Mouse (Mus musculus) kidney, adult 8-10 months (tissue): ENCODE results near the gene Rangrf.
"Not testable (repeated sequence)": the region's sequence is repeated elsewhere in the genome, so short reads cannot be mapped to it uniquely, and the experiment has no call there.

ENCODE experiments used
- DNase-seq, 2 experiments: peaks; one replicate each; pipeline ENCODE4 v3.0.0; 2022

Gene Rangrf

DNA sequence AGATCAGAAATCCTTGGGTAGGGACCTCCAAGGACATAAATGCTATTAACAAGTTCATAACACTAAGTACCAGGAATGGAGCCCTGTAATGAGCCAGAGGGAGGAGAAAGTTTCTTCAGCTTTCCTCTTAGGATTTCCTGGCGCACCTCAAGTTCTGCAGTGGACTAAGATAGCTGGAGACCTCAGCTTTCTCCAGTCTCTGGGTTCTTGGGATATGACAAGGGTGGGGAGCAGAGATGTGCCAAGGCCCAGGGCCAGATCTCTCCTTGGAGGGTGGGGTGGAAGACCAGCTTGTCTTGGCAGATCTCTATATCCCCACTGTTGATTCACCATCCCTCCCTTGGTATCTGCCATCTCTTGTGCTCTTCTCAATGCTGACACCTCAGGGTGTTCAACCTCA, 616 bp upstream of the Rangrf start:
- no peak for DNase-seq

DNA sequence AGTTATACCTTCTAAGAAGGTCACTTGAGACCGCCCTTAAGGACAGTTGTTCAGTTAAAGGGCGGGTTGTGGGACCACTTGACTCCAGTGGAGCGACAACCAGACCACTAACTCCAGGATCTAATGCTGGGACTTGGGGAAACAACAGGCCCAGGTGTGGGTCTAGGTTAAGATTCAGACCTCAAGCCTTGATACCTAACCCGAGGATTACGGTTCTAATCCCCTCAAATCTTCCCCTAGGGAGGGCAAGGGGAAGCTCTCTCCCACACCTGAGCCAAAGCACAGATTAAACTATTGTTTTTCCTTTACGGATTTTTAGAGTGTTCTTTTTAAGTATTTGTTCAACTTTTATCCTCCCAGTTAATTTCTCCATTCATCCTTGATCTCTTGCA, 930 bp downstream of the Rangrf start:
- DNase-seq, result no peak

DNA sequence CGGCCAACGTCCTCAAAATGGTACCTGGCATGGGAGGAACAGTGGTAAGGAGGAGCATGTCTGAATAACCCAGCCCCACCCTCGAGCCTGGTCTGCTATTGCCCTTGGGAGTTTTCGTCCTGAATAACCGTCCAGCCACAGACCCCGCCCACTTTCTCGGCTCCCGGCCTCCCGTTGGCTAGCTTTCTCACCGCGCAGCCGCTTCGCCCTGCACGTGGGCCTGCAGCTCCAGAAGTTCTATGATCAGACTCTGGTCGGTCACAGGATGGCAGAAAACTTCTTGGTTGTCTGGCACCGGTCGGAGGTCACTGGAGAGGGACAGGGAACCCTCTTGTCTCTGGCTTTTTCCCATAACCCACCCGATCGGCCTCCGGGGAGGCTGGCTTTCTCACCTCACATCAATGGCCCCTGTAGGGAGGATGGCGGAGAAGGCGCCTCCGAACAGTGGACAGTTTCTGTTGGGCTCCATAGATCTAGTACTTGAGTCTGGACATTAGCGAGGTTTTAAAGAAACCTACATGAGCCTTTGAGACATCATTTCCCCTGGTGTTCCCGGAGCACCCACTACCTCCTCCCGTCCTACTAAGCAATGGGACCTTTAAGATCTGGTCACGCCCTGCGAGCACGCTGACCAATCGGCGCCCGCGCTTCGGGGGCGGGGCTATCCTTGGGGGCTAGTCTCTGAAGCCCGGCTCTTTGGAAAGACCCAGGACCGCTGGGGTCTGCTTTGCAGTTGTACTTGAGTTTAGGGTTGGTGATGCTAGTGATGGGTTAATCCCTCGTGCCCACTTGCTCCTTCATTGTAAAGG, 1.5 kb downstream of the Rangrf start:
- peak; percentile 85 to 90 for DNase-seq

DNA sequence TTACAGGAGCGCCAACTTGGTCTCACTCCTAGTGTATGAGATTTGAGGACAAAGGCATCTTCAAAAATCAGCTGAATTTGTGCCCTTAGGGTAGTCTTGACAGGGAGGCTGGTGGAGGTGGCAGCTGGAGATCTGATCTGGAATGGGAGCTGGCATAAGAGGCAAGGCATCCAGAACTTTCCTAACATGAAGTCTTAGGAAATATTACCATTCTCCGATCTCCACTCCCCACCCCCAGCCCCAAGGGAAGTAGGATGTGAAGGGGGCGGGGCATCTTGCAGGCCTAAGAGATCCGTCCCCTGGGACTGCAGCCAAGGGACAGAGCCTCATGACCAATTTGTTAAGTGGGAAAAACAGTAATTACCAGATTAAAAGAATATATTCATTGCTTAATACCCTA, 4.8 kb downstream of the Rangrf start:
- DNase-seq, result peak; percentile 51 to 62

DNA sequence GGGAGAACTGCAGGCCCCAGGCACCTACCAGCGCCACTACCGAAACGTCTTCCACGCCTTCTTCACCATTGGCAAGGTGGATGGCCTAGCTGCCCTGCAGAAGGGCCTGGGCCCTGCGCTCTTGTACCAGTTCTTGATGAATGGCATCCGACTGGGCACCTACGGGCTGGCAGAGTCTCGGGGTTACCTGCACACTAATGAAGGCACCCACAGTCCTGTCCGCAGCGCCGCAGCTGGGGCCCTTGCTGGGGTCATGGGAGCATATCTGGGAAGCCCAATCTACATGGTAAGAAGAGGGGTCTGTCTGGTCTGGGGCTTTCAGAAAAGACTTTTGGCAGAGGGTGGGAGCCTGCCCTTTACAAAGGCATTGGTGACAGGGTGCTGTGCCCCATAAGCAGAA, 6.2 kb downstream of the Rangrf start:
- DNase-seq, result no peak

DNA sequence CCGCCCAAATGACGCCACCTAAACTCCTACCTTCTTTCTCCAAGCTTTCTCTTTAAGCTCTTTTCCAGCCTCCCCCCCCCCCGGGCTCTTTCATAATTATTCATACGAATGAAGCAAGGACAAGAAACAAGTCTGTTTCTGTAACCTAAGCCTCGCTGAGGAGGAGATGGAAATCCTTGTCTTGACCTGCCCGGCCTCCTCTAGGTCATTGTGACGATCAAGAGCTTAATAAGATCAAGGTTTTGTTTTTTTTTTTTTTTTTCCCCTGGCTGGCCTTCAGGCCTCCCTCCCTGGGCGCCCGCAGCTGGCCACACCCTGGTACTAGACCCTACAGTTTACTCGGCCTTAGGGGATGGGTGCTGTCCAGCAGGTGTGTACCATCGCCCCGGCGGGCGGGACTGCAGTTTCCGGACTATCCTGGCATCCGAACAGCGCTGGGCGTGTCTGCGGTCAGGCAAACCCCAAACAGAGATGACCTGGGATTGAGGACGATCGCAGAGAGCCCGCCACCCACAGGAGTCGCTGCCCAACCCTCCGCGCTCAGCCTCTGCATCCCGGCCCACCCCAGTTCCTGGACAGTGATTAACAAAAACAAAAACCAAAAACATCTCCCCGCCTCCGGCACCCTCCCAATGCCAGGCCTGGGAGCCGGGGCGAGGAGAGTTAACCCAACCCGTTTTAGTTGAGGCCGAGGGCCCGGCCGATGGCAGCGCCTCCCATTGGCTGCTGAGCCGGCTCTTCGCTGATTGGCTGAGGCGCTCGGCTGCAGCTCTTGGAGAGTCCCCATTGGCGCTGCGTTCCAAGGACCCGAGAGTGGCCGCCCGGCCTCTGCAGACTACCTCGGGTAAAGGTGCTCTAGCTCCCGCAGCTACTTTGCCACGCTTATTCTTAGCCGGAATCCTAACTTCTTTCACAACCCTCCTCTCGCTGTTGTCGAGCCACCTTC, 7.4 kb downstream of the Rangrf start, which contains the start of gene Slc25a35:
Gene Slc25a35, plus strand, starts transcription at position 795 of the 946 bp plus-strand sequence.
- DNase-seq, result peak; percentile 92 to 93

DNA sequence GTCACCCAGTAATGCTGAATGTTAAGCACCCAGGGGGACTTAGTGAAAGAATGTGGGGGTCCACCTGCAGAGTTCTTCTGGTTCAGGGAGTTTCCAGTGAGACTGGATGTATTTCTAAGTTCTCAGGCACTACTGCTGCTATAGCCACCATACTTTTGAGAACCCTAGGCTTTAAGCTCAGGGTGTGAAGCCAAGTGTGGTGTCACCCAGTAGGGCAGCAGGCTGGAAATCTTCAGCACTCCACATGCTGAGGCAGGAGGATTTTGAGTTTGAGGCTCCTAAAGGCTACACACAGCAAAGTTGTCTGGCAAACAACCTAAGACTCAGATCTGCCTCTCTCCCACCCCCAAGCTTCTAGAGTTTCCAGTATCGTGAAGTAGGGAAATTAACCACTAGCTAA, 8.4 kb downstream of the Rangrf start:
- DNase-seq, result no peak

DNA sequence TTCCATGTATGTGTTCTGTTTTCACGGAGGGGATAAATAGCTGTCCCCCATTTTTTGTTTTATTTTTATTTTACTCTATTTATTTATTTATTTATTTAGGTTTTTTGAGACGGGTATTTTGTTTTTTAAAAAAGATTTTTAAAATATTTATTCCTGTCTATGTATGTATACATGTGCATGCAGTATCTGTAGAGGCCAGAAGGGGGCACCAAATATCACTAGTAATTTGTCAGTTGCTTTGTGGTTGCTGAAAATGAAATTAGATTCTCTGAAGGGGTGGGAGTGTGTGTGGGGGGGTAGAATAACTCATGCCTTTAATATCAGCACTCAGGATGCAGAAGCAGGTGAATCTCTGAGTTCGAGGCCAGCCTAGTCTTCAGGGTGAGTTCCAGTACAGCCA, 9.1 kb downstream of the Rangrf start:
- DNase-seq, result peak in 1 of 2 experiments; percentile 74

DNA sequence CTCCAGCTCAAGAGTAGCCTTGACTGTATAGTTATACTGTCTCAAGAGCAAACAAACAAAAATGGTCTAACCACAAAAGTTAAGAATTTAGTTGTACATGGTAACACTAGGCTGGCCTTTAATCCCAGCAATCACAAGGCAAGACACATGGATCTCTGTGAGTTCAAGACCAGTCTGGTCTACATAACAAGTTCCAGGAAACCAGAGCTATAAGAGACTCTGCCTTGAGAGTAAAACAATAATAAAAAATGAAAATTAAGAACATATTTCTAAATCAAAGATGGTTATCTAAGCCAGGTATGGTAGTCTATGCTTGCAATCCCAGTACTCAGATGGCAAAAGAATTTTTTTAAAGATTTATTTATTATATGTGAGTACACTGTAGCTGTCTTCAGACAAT, 9.9 kb downstream of the Rangrf start:
- no peak for DNase-seq

DNA sequence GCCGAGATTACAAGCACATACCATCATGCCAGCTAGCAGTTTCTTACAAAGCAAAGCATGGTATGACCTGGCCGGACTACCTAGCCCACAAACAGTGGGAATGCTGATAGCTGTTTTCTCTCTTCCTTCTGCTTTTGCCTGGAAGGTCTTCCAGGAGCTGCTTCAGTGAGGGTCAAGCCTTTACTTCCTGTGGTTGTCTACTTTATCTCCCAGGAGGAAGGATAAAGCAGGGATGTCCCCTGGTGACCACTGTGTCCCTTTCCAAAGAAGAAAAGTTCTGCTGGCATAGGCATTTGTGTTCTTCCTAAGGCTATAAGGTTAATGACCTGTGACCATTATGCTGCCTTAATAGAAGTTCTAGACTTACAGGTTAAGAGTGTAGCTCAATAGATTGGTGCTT, 11.6 kb downstream of the Rangrf start:
- DNase-seq, result no peak

DNA sequence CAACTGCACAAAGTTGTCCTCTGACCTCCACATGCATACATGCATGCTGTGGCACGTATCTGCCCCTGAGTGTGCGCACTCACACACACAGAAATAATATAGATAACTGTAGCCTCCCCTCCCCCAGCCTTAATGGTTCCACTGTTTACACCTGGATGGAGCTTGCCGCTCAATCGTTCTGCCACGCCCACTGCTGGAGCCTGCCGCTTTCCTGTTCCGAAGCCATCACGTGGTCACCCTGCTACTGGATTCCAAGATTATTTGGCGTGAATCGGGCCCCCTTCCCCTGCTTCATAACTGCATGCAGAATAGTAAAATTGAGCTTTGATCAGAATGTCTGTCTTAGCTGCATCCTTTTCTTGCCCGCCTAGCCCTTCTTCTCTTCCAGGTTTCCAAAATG, 12.8 kb downstream of the Rangrf start:
- not testable (repeated sequence) for DNase-seq

DNA sequence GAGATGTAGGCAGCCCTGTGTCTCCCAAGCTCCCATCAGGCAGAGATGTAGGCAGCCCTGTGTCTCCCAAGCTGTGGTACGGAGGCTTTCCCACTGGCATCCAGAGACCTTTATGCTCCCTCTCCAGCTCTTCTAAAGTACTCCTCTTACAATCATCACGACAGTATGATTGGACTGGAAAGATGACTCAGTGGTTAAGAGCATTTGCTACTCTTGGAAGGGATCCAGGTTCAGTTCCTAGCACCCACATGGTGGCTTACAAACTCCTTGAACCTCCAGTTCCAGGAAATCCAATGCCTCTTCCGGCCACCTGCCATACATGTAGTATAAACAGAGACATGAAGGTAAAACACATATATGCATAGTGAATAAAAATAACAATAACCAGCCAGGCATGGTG, 13.4 kb downstream of the Rangrf start:
- no peak for DNase-seq

DNA sequence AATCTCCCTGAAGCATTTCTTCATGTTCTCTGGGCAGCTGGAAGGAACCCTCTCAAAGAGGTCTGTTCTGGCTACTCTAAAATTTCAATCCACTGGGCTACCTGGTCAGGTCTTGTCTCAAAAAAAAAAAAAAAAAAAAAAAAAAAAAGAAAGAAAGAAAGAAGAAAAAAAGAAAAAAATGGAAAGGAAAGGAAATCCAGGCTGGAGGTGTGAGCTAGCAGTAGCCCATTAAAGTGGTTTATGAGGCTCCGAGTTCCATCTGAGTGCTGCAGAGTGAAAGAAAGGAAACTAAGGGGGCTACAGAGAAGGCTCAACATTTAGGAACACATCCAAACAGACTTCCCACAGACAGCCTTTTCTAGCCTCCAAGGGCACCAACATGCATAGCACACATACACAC, 17.0 kb downstream of the Rangrf start:
- DNase-seq, result no peak

DNA sequence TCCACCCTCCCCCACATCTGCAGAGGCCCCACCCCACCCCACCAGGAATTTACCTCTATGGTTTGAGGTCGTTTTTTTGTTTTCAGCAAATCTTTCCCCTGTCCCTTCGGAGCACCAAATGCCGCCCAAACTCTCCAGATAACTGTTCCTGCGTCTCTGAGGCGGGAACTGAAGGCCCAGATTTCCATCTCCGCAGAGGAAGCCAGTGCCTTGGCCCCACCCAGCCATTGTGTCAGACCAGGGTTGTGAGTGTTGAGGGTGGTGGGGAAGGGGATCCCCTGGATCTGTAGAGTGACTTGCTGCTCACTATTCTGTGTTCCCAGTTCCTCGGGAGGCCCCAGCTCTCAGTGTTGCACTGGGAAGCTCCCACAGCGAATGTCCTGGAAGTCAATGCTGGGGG, 17.7 kb downstream of the Rangrf start, which contains the start of gene Arhgef15:
Gene Arhgef15, minus strand, starts transcription at position 173 of the 400 bp plus-strand sequence.
- DNase-seq, result no peak

DNA sequence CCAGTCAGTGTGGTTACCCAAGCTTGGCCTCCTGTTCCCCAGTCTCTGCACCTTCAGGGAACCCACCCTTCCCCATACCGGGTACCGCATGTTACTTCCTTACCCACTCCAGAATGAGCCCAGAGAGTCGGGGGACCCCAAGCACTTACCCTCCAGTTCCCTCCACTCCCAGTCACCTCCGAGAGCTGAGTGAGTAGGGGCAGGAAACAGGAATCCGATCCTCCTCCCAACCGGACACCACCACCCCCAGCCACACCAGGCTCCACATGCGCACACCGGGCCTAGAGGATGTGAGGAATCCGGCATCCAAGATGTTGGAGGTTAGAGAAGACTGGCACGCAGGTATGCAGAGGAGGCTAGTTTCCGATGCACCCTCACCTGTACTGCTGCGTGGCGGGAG, 18.3 kb downstream of the Rangrf start:
- DNase-seq, result no peak

DNA sequence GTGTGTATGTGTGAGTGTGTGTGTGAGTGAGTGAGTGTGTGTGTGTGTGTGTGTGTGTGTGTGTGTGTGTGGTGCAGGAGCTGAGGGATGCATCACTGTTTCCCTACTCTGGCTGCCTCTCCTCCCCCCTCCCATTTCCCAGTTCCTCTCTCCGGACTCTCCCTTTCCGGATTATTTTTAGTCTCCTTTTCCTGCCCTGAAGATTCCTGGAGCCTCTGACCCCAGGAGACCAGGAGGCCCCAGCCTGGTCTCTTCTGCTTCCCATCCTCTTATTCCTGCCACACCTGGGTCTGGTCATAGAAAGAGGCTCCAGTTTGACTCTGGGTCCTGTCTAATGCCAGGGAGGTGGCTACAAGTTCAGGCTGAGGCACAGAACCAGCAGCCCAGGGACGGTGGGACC, 18.9 kb downstream of the Rangrf start:
- DNase-seq, result peak; percentile 39 to 53

DNA sequence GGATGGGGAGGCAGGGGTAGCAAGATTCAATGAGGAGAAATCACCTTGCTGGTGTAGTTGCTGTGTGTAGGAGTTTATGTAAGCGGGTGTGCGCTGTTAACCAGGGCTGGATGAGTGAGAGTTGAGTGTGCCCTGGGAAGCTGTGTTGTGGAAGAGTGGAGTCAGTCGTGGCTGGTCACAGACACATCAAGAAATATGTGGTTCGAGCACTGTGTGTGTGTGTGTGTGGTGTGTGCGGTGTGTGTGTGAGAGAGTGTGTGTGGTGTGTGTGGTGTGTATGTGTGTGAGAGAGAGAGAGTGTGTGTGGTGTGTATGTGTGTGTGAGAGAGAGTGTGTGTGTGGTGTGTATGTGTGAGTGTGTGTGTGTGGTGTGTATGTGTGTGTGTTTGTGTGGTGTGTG, 19.5 kb downstream of the Rangrf start:
- no peak for DNase-seq

DNA sequence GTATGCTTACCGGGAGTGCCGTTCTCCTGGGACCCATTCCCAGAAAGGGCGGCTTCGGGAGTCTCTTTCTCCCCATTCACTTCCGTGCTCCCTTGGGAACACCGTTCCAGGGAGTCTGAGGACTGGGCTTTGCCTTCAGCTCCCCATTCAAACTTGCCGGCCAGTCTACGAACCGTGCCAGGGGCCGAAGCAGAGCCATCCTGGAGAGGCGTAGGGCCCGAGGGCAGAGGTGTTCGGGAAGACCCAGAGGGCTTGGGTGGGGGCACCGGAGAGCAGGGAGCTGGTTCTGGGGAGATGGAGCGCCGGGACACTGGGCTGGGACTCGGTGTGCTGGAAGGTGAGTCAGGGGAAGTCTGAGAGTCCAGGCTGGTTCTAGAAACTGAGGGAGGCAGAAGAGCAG, 20.6 kb downstream of the Rangrf start:
- DNase-seq, result no peak

DNA sequence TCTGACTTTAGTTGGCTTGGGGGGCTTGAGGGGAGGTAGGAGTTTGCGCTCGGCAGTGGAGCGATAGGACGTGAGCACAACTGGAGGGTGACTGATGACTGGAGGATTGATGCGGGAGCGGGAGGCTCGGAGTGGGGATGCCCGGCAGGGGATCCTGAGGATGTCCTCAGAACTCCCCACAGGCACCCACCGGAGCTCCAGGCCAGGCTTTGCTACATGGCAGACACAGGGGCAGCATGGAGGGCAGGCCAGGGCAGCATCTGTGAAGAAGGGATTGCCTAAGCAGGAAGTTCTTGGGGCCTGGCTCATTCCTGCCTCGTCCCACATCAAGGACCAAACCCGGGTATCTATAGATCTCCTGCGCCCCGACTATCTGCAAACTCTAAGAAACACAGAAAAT, 21.1 kb downstream of the Rangrf start:
- DNase-seq, result no peak

DNA sequence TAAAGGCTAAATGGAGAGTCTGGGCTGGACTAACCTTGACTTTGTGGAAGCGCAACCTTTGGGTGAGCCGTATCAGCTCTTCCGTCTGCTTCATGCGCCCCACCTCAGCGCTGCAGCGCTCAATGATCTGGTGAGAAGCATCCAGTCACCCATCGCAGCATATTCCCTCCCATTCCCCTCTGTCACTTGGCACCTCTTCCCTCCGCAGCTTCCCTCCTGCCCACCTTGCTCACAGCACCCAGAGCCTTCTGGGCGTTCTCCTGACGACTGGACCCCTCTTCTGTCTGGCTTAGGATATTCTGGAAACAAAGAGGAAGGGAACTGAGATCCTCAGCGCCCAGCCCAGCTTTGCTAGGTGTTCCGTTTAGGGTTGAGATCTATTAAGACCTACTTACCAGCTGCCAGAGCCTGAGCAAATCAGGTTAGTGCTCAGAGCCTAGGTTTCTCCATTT, 27.4 kb downstream of the Rangrf start:
- no peak for DNase-seq

DNA sequence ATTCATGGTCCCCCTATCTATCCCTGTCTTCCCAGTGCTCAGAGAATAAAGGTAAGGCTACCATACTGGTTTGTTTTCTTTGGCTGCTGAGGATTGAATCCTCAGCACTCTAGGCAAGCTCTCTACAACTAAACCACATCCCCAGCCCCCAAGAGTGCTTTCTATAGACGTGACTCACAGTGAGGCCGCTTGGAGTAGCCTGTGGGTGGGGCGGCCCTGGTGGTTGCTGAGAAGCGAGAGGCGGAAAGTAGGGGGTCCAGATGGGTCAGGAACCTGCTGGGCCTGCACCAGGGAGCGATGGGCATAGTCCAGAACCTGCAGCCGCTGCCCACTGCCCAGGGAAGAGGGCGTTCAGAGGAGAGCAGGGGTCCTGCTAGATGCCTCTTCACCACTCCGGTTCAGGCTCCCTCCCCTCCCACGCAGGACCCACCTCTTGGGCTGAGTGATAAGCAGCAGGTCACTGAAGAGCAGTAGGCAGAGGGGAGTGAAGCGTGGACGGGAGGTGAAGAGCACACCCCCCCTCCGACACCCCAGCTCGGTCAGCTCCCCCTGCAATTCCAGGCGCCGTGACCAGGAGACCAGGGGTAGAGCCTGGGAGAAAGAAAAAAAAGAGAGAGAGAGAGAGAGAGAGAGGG, 28.1 kb downstream of the Rangrf start:
- DNase-seq, result no peak

DNA sequence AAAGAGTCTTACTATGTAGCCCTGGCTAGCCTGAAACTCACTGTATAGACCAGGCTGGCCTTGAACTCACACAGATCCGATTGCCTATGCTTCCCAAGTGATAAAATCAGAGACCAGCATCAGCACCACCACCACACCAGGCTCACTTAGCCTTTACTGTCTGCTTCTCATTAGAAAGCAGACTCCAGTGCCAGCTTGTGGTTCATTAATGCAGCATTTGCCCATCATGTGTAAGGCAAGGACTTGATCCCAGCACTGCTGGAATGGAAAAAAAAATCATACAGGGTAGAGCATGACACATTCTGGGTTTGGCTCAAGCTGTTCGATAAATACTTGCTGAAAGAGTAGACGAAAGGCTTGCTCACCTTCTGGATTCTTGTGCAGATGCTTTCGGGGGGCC, 29.0 kb downstream of the Rangrf start:
- DNase-seq, result no peak

DNA sequence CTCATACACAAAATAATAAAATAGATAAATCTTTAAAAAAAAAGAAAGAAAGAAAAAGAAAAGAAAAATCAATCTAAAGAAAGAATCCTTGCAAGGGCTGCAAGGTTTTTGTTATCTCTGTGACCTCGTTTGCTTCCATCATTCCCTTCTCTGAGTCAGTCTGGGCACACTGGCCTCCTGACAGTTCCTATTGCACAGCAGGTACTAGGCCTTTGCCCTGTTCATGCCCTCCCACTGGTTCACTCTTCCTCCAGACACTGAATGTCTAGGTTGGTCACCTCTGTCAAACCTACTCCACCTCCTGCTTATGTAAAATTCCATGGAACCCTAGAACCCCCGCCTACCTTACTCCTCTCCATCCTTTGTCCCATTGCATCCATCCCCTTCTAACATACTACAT, 29.7 kb downstream of the Rangrf start:
- DNase-seq, result no peak
